In the genomic region with DNA sequence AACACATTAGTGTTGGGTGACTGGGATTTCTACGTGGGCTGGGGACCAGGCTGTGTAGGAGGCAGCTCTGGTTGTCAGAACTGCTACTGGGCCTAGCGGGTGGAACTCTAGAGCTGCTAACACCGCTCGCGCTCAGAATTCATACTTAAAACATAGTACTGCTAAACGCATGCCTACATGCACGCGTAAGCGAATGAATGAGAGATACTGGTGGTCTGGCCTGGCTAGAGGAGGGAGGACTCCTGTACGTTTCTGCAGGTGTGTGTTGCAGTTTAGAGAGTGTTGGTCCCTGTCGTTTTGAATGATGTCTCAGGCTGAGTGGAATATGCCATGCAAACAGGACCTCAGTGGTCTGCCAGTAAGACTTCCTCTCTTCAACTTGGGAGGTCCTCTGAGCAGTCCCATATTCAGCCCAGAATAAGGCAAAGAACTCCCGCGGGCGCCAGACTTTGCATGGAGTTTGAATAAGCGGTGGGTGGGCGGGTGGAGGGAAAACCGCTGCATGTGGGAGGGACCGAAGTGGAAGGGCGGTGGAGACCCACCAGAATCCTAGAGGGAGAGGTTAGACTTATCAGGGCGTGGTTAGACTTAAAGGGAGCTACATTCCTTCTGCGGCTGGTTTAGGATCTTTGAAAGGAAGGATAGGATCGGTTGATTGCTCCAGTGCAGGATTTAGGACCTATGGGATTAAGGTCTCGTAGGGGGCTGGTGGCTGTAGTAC, we compare ENCODE assay signal across 9 mouse cellular contexts. TPM values are rescaled to one million over a fixed set of nuclear protein-coding genes. Genes with fewer than 3 reads are reported as not detected.
A peak's percentile ranks its signal among the peaks of the same experiment; 100 is the strongest.
DNase-seq lines count a peak whose midpoint lies in the region; ATAC-seq and TF ChIP-seq lines count a peak whose summit lies in the region.
"Had no signal": no experiment of that assay in that cellular context is flagged by ENCODE, and none has a peak within 500 bp of the region (broad histone marks: within the 10 kb centered on the region; RNA-seq: fewer than 3 reads in every experiment).

No protein-coding gene starts in this region.

- H3K4me1 ChIP-seq in heart, postnatal 0 days (ENCODE audit: control insufficient read depth, insufficient read depth), result peaks cover 4% of the 10 kb centered on the region; the same call in 1 of the 2 replicates
- no peaks in the 10 kb centered on the region for H3K4me1 ChIP-seq in heart, adult 2 months (ENCODE audit: control insufficient read depth, insufficient read depth, low read length)
- H3K4me1 ChIP-seq in embryonic facial prominence, embryonic 10.5 days, result peaks cover 17% of the 10 kb centered on the region
- H3K4me1 ChIP-seq in intestine, embryonic 15.5 days (replicated peaks), result peaks cover 9% of the 10 kb centered on the region; the same call in 1 of the 2 replicates
- no peaks in the 10 kb centered on the region for H3K4me1 ChIP-seq in midbrain, postnatal 0 days (ENCODE audit: insufficient read depth, low read length)

- no peak for ATAC-seq in heart, postnatal 0 days (ENCODE audit: insufficient read depth, low read depth)
- ATAC-seq in intestine, embryonic 15.5 days, result no peak
- ATAC-seq in midbrain, postnatal 0 days (ENCODE audit: low FRiP score), result no peak

- TF ChIP-seq POLR2A in heart, adult 2 months (IDR thresholded peaks at IDR 0.05; ENCODE audit: insufficient read depth, low read depth, low read length), result no peak

- H3K27me3 ChIP-seq in heart, postnatal 0 days (ENCODE audit: control insufficient read depth, insufficient read depth, low read length), result peaks cover 43% of the 10 kb centered on the region
- peaks cover 9% of the 10 kb centered on the region for H3K27me3 ChIP-seq in heart, adult 2 months (ENCODE audit: control insufficient read depth, insufficient read depth, low read length)
- peaks cover 70% of the 10 kb centered on the region for H3K27me3 ChIP-seq in embryonic facial prominence, embryonic 10.5 days (replicated peaks; ENCODE audit: low read depth, poor library complexity, severe bottlenecking)
- H3K27me3 ChIP-seq in intestine, embryonic 15.5 days (replicated peaks), result peaks cover 41% of the 10 kb centered on the region
- peaks cover 13% of the 10 kb centered on the region for H3K27me3 ChIP-seq in midbrain, postnatal 0 days (ENCODE audit: insufficient read depth, low read length)

- no peaks in the 10 kb centered on the region for H3K79me2 ChIP-seq in heart, adult 2 months (replicated peaks; ENCODE audit: control insufficient read depth, insufficient read depth, low read length)

- no peak for TF ChIP-seq EP300 in heart, postnatal 0 days (IDR thresholded peaks at IDR 0.05; ENCODE audit: low read depth)
- no peak for TF ChIP-seq EP300 in heart, adult 2 months (IDR thresholded peaks at IDR 0.05; ENCODE audit: insufficient read depth, low read depth, low read length)

- H3K9me3 ChIP-seq in heart, postnatal 0 days (replicated peaks; ENCODE audit: control insufficient read depth, low read length), result no peaks in the 10 kb centered on the region
- no peaks in the 10 kb centered on the region for H3K9me3 ChIP-seq in embryonic facial prominence, embryonic 10.5 days
- H3K9me3 ChIP-seq in intestine, embryonic 15.5 days, result no peaks in the 10 kb centered on the region
- H3K9me3 ChIP-seq in midbrain, postnatal 0 days (ENCODE audit: low read length), result no peaks in the 10 kb centered on the region

- 41% methylated on average over 23 of the region's 23 CpGs for WGBS in heart, postnatal 0 days
- WGBS in heart, adult 2 months, result 47% methylated on average over 23 of the region's 23 CpGs
- WGBS in embryonic facial prominence, embryonic 10.5 days, result 35% methylated on average over 23 of the region's 23 CpGs
- WGBS in intestine, embryonic 15.5 days, result 33% methylated on average over 23 of the region's 23 CpGs
- WGBS in midbrain, postnatal 0 days, result 34% methylated on average over 23 of the region's 23 CpGs

- no peak for DNase-seq in heart, postnatal 0 days (ENCODE audit: low spot score)
- DNase-seq in heart, adult 2 months, result no peak
- DNase-seq in embryonic facial prominence, embryonic 10.5 days (ENCODE audit: low spot score), result peak; percentile 33
- peak; percentile 14 for DNase-seq in midbrain, postnatal 0 days (ENCODE audit: low spot score)
- no peak for DNase-seq in natural killer cell, adult 2 months (ENCODE audit: low spot score in 2 of 2)
- no peak for DNase-seq in right cerebral cortex, adult 18-20 months
- DNase-seq in adrenal gland, postnatal 36 days, result no peak

- H3K4me3 ChIP-seq in heart, postnatal 0 days (ENCODE audit: low read depth, low read length), result peak overlapping the region; percentile 36; the same call in 1 of the 2 replicates
- no peak overlapping the region for H3K4me3 ChIP-seq in heart, adult 2 months
- peak overlapping the region; percentile 63 for H3K4me3 ChIP-seq in embryonic facial prominence, embryonic 10.5 days
- peak overlapping the region; percentile 21; the same call in 1 of the 2 replicates for H3K4me3 ChIP-seq in intestine, embryonic 15.5 days (replicated peaks)
- no peak overlapping the region for H3K4me3 ChIP-seq in midbrain, postnatal 0 days (ENCODE audit: low read depth, low read length)

- no peak overlapping the region for H3K27ac ChIP-seq in heart, postnatal 0 days (ENCODE audit: low read depth)
- no peak overlapping the region for H3K27ac ChIP-seq in heart, adult 2 months
- H3K27ac ChIP-seq in embryonic facial prominence, embryonic 10.5 days (replicated peaks), result no peak overlapping the region; the same call in 1 of the 2 replicates
- no peak overlapping the region for H3K27ac ChIP-seq in intestine, embryonic 15.5 days
- H3K27ac ChIP-seq in midbrain, postnatal 0 days (ENCODE audit: low read depth, low read length), result no peak overlapping the region

- no peaks in the 10 kb centered on the region for H3K36me3 ChIP-seq in heart, postnatal 0 days (replicated peaks; ENCODE audit: control insufficient read depth, insufficient read depth, low read length)
- H3K36me3 ChIP-seq in heart, adult 2 months (ENCODE audit: control insufficient read depth, insufficient read depth, low read length), result no peaks in the 10 kb centered on the region
- no peaks in the 10 kb centered on the region for H3K36me3 ChIP-seq in embryonic facial prominence, embryonic 10.5 days (replicated peaks)
- H3K36me3 ChIP-seq in intestine, embryonic 15.5 days, result no peaks in the 10 kb centered on the region
- H3K36me3 ChIP-seq in midbrain, postnatal 0 days (ENCODE audit: insufficient read depth, low read length), result no peaks in the 10 kb centered on the region

- H3K9ac ChIP-seq in heart, postnatal 0 days (replicated peaks; ENCODE audit: low read depth, low read length), result no peak overlapping the region
- H3K9ac ChIP-seq in heart, adult 2 months (ENCODE audit: low read depth, low read length), result no peak overlapping the region
- no peak overlapping the region for H3K9ac ChIP-seq in intestine, embryonic 15.5 days
- H3K9ac ChIP-seq in midbrain, postnatal 0 days (replicated peaks; ENCODE audit: low read length, poor library complexity, severe bottlenecking), result no peak overlapping the region

- no peak for TF ChIP-seq CTCF in heart, postnatal 0 days (IDR thresholded peaks at IDR 0.05; ENCODE audit: low read depth)
- TF ChIP-seq CTCF in heart, adult 2 months (IDR thresholded peaks at IDR 0.05), result no peak
- TF ChIP-seq CTCF in midbrain, postnatal 0 days (IDR thresholded peaks at IDR 0.05), result no peak

- H3K4me2 ChIP-seq in heart, postnatal 0 days (ENCODE audit: low read depth, low read length), result peak overlapping the region; percentile 55
- H3K4me2 ChIP-seq in intestine, embryonic 15.5 days (replicated peaks), result peak overlapping the region; percentile 89
- H3K4me2 ChIP-seq in midbrain, postnatal 0 days (ENCODE audit: low read depth, low read length, poor library complexity, severe bottlenecking), result peak overlapping the region; percentile 88; the same call in 1 of the 2 replicates

- intact Hi-C loops in heart, adult 2 months (cut with DNase I), result no loop called here

RNA-seq across cellular contexts. Expression of gene Hck, which starts 1.1 kb away (rescaled TPM):
- 3.8 and 6.4 TPM in 2 replicates for total RNA-seq in heart, postnatal 0 days (2014; rRNA removed; ENCODE audit: low replicate concordance)
- 1.5 and 1.7 TPM in 2 replicates for polyA plus RNA-seq in heart, postnatal 0 days (2015; fragmentation: Nextera tagmentation; extraction: Ambion mirVana)
- total RNA-seq in heart, adult 2 months (2021), result 1 to 10 TPM; 1.5 TPM
- 1.9 and 2.9 TPM in 2 replicates for polyA plus RNA-seq in heart, adult 2 months (2012; rRNA removed)
- polyA plus RNA-seq in embryonic facial prominence, embryonic 10.5 days (2016; fragmentation: Nextera tagmentation; extraction: Ambion mirVana), result 1.3 and 1.4 TPM in 2 replicates
- 5.7 and 6.2 TPM in 2 replicates for polyA plus RNA-seq in intestine, embryonic 15.5 days (2015; fragmentation: Nextera tagmentation; extraction: Ambion mirVana)
- total RNA-seq in midbrain, postnatal 0 days (2014; rRNA removed), result 11.7 and 13.7 TPM in 2 replicates
- 8.7 and 9.6 TPM in 2 replicates for polyA plus RNA-seq in midbrain, postnatal 0 days (2015; fragmentation: Nextera tagmentation; extraction: Ambion mirVana)
- total RNA-seq in adrenal gland, postnatal 36 days (2021), result 1 to 10 TPM; 2.7 to 2.9 TPM
- total RNA-seq: MEL had no signal

RNA-seq across cellular contexts. Expression of gene Ccm2l, which starts 41.5 kb away (rescaled TPM):
- 21.0 and 32.4 TPM in 2 replicates for total RNA-seq in heart, postnatal 0 days (2014; rRNA removed; ENCODE audit: low replicate concordance)
- 3.5 and 4.3 TPM in 2 replicates for polyA plus RNA-seq in heart, postnatal 0 days (2015; fragmentation: Nextera tagmentation; extraction: Ambion mirVana)
- total RNA-seq in heart, adult 2 months (2021), result 10 to 100 TPM; 13.3 to 15.9 TPM
- 43.4 and 44.3 TPM in 2 replicates for polyA plus RNA-seq in heart, adult 2 months (2012; rRNA removed)
- 1.2 TPM in 2 replicates for polyA plus RNA-seq in embryonic facial prominence, embryonic 10.5 days (2016; fragmentation: Nextera tagmentation; extraction: Ambion mirVana)
- 1.5 and 2.0 TPM in 2 replicates for polyA plus RNA-seq in intestine, embryonic 15.5 days (2015; fragmentation: Nextera tagmentation; extraction: Ambion mirVana)
- 4.5 and 7.0 TPM in 2 replicates for total RNA-seq in midbrain, postnatal 0 days (2014; rRNA removed)
- polyA plus RNA-seq in midbrain, postnatal 0 days (2015; fragmentation: Nextera tagmentation; extraction: Ambion mirVana), result 1.1 and 1.3 TPM in 2 replicates
- 10 to 100 TPM; 10.2 to 11.0 TPM for total RNA-seq in adrenal gland, postnatal 36 days (2021)
- total RNA-seq: MEL had no signal

RNA-seq across cellular contexts. Expression of gene Tm9sf4, which starts 53.9 kb away (rescaled TPM):
- total RNA-seq in heart, postnatal 0 days (2014; rRNA removed; ENCODE audit: low replicate concordance), result 35.7 and 37.8 TPM in 2 replicates
- 38.2 and 38.8 TPM in 2 replicates for polyA plus RNA-seq in heart, postnatal 0 days (2015; fragmentation: Nextera tagmentation; extraction: Ambion mirVana)
- total RNA-seq in heart, adult 2 months (2021), result 10 to 100 TPM; 43.3 to 51.8 TPM
- polyA plus RNA-seq in heart, adult 2 months (2012; rRNA removed), result 34.5 and 48.7 TPM in 2 replicates
- polyA plus RNA-seq in embryonic facial prominence, embryonic 10.5 days (2016; fragmentation: Nextera tagmentation; extraction: Ambion mirVana), result 68.2 and 73.0 TPM in 2 replicates
- 82.5 and 84.9 TPM in 2 replicates for polyA plus RNA-seq in intestine, embryonic 15.5 days (2015; fragmentation: Nextera tagmentation; extraction: Ambion mirVana)
- total RNA-seq in midbrain, postnatal 0 days (2014; rRNA removed), result 61.9 and 64.5 TPM in 2 replicates
- 72.2 and 84.2 TPM in 2 replicates for polyA plus RNA-seq in midbrain, postnatal 0 days (2015; fragmentation: Nextera tagmentation; extraction: Ambion mirVana)
- 100 to 1,000 TPM; 103 to 118 TPM for total RNA-seq in adrenal gland, postnatal 36 days (2021)

Comparison
In these comparisons a context has a peak if more than half of its experiments do, and no peak if none do; other contexts are left out.
1. H3K4me3 ChIP-seq: peak in heart, postnatal 0 days (single experiment), embryonic facial prominence, embryonic 10.5 days (single experiment) and intestine, embryonic 15.5 days (single experiment); none in heart, adult 2 months (single experiment) and midbrain, postnatal 0 days (single experiment).
2. DNase-seq: peak in embryonic facial prominence, embryonic 10.5 days (single experiment) and midbrain, postnatal 0 days (single experiment); none in heart, postnatal 0 days (single experiment), heart, adult 2 months (0 of 2), natural killer cell, adult 2 months (0 of 2), right cerebral cortex, adult 18-20 months (single experiment) and adrenal gland, postnatal 36 days (0 of 2).
3. Peak in every context shown above with its lines, with median percentiles within 50 percentile points of each other: H3K4me2 ChIP-seq.